Mouse (Mus musculus) ES-Bruce4 (cell line): ENCODE data around the gene Galm. TPM values are rescaled to one million over a fixed set of nuclear protein-coding genes. Genes with fewer than 3 reads are reported as not detected.
"Not testable (repeated sequence)": the region's sequence is repeated elsewhere in the genome, so short reads cannot be mapped to it uniquely, and the experiment has no call there.

Source experiments
- H3K27ac ChIP-seq: 2 replicates; pipeline ENCODE4 v1.5.1; 2012; ENCODE audit warnings: low read length, inconsistent platforms; ENCODE audit not compliant: insufficient read depth
- H3K27me3 ChIP-seq: 2 replicates; pipeline ENCODE4 v1.6.1; 2012; ENCODE audit warnings: mild to moderate bottlenecking, low read length, inconsistent platforms; ENCODE audit not compliant: control insufficient read depth, poor library complexity, insufficient read depth, severe bottlenecking
- H3K36me3 ChIP-seq: 2 replicates; pipeline ENCODE4 v1.6.1; 2012; ENCODE audit warnings: inconsistent platforms, mild to moderate bottlenecking, low read length, moderate library complexity; ENCODE audit not compliant: control insufficient read depth, poor library complexity, insufficient read depth, severe bottlenecking
- H3K4me1 ChIP-seq: one replicate; pipeline ENCODE4 v1.8.1; 2011; ENCODE audit warnings: low read length; ENCODE audit not compliant: control insufficient read depth, insufficient read depth
- H3K4me3 ChIP-seq: 2 replicates; pipeline ENCODE4 v1.5.1; 2011; ENCODE audit warnings: low read depth, mild to moderate bottlenecking, low read length
- H3K9ac ChIP-seq: 2 replicates; pipeline ENCODE4 v1.6.1; 2012; ENCODE audit warnings: low read depth, mild to moderate bottlenecking, inconsistent platforms; ENCODE audit not compliant: poor library complexity, severe bottlenecking
- H3K9me3 ChIP-seq: replicated peaks from 2 replicates; pipeline ENCODE4 v1.6.1; 2012; ENCODE audit warnings: mild to moderate bottlenecking, low read length, inconsistent platforms; ENCODE audit not compliant: control insufficient read depth, poor library complexity, insufficient read depth, severe bottlenecking
- CTCF ChIP-seq: IDR thresholded peaks from one replicate; pipeline ENCODE4 v1.8.1; 2011; ENCODE audit warnings: low read depth, low read length
- EP300 ChIP-seq: IDR thresholded peaks from 2 replicates; pipeline ENCODE4 v1.6.1; 2011; ENCODE audit warnings: low read depth, low read length; ENCODE audit not compliant: insufficient read depth
- POLR2A ChIP-seq: IDR thresholded peaks from one replicate; pipeline ENCODE4 v1.8.1; 2011; ENCODE audit warnings: low read length; ENCODE audit not compliant: insufficient read depth
- polyA plus RNA-seq: library from polyadenylated mRNA; stranded (reverse); fragments of >200 nt; gene quantifications from 2 replicates; pipeline ENCODE4 v1.2.4, GENCODE M21; 2011; ENCODE audit warnings: low read depth; ENCODE audit not compliant: missing spikeins, insufficient read depth, insufficient read length

Galm gene
- polyA plus RNA-seq, 1 experiment, result 15.1 TPM

DNA sequence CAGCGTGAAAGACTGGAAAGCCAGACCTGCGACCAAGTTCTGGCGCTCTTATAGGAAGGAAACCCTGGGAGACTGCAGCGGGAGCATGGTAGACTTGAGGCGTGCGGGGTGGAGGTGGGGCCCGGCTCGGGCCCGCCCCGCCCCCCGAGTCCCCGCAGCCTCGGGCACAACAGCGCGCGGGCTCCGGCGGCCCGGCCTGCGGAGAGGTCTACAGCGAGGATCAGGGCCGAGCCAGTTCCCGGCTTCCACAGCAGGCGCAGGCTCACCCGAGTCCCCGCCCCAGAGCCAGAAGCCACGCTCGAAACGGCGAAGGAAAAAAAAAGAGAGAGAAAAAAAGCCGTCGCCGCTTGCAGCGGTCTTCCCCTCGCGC is 79.0 kb downstream of the Galm start:
- no peak for TF ChIP-seq POLR2A
- no peak for TF ChIP-seq CTCF
- TF ChIP-seq EP300, result no peak
- Histone ChIP-seq H3K4me3 (peak overlapping the region; percentile 96), H3K27me3 (no peaks in the 10 kb centered on the region), H3K9me3 (no peaks in the 10 kb centered on the region), H3K4me1 (no peaks in the 10 kb centered on the region), H3K36me3 (peaks cover 47% of the 10 kb centered on the region), H3K27ac (0 out of 2 replicates have a peak overlapping the region, but pooled peaks have one; percentile 32), H3K9ac (peak overlapping the region; percentile 90)

GRCm38 (mm10) chr17:80206671-80207581 is 79.7 kb downstream of the Galm start, which contains the start of the genes Srsf7 and Ttc39d:
Gene Srsf7 (minus strand): TSS chr17:80207307.
Gene Ttc39d (plus strand): TSS chr17:80207460.
- H3K4me1 ChIP-seq, result no peaks in the 10 kb centered on the region
- peaks cover 40% of the 10 kb centered on the region for H3K36me3 ChIP-seq
- H3K27ac ChIP-seq, result peak within 1 kb of the TSS; percentile 56
- H3K4me3 ChIP-seq, result peak within 1 kb of the TSS; percentile 96
- H3K27me3 ChIP-seq, result no peaks in the 10 kb centered on the region
- no peaks in the 10 kb centered on the region for H3K9me3 ChIP-seq
- peak; percentile 99 for TF ChIP-seq POLR2A
- TF ChIP-seq EP300, result peak; percentile 69; the same call in 1 of the 2 replicates
- no peak for TF ChIP-seq CTCF
- H3K9ac ChIP-seq, result peak within 1 kb of the TSS; percentile 90

GRCm38 (mm10) chr17:80213998-80214397 is 86.7 kb downstream of the Galm start:
- not testable (repeated sequence) for H3K4me1 ChIP-seq, H3K9me3 ChIP-seq, H3K4me3 ChIP-seq, H3K9ac ChIP-seq, H3K27me3 ChIP-seq, H3K27ac ChIP-seq, H3K36me3 ChIP-seq

DNA sequence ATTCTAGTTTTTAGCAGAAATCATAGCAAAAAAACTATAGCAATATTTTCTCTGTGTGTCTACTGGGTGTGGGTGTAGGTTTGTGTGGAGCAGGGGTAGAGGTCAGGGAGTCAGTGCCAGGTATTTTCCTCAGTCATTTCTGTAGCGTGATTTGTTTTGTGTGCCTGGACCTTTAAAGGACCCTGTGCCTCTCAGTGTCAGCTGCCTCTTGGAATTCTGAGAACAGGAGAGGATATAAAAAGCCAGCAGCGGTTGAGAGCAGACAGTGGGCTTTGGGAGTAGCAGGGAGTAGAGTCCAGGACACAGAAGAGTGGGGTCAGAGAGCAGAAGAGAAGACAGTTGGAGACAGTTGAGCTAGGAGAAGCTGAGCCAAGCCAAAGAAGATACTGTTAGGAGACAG is 92.9 kb downstream of the Galm start:
- no peak for TF ChIP-seq CTCF
- TF ChIP-seq POLR2A, result no peak
- no peak for TF ChIP-seq EP300
- no peaks in the 10 kb centered on the region for H3K9me3 ChIP-seq
- no peak overlapping the region for H3K27ac ChIP-seq
- H3K4me3 ChIP-seq, result no peak overlapping the region
- H3K4me1 ChIP-seq, result no peaks in the 10 kb centered on the region
- no peak overlapping the region for H3K9ac ChIP-seq
- no peaks in the 10 kb centered on the region for H3K36me3 ChIP-seq
- H3K27me3 ChIP-seq, result no peaks in the 10 kb centered on the region; the same call in 1 of the 2 replicates

DNA sequence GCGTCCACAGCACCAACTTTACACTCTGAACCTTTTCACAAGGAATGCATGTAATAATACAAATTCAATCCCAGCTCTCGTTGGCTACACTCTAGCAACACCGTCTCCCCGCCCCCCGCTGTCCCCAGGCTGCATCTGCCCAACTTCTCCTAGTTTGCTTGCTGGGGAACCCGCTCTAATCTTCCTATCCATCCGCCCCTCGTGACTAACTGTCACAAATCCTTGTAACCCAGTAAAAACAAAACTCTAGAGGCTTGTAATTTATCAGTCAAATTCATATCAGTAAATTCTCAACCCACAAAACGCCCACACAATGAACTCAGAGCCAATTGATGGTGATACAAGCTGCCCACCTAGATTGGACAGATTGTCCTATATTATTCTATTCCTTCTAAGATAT is 93.9 kb downstream of the Galm start:
- Histone ChIP-seq H3K36me3 (peaks cover under 1% of the 10 kb centered on the region; the same call in 1 of the 2 replicates), H3K27me3 (no peaks in the 10 kb centered on the region; the same call in 1 of the 2 replicates), H3K27ac (no peak overlapping the region), H3K9me3 (no peaks in the 10 kb centered on the region), H3K4me3 (no peak overlapping the region), H3K9ac (no peak overlapping the region), H3K4me1 (no peaks in the 10 kb centered on the region)
- TF ChIP-seq EP300, result no peak
- TF ChIP-seq CTCF, result no peak
- TF ChIP-seq POLR2A, result no peak
